Mouse (Mus musculus) kidney, postnatal 36 days (tissue): ENCODE results near the gene Inhbc.

Experiments
- DNase-seq, 2 experiments: peaks; one replicate each; pipeline ENCODE4 v3.0.0; 2021 to 2022; ENCODE audit warnings: mixed read lengths in 2 of 2

Inhbc gene

GRCm38 (mm10) chr10:127369834-127370820, at the start of gene Inhbc:
TSS of gene Inhbc (minus strand) at chr10:127370431.
- peak; percentile 35 for DNase-seq

- no peak for DNase-seq
Measured at GRCm38 (mm10) chr10:127414141-127414540, 43.9 kb upstream of the Inhbc start.

- DNase-seq, result no peak
Measured at GRCm38 (mm10) chr10:127413585-127413984, 43.4 kb upstream of the Inhbc start.

- peak; percentile 53 for DNase-seq
Measured at GRCm38 (mm10) chr10:127412776-127413175, 42.5 kb upstream of the Inhbc start.

GRCm38 (mm10) chr10:127412101-127412500, 41.9 kb upstream of the Inhbc start:
- no peak for DNase-seq

GRCm38 (mm10) chr10:127407391-127407790, 37.2 kb upstream of the Inhbc start:
- DNase-seq, result peak; percentile 21 to 26

GRCm38 (mm10) chr10:127404701-127405100, 34.5 kb upstream of the Inhbc start:
- DNase-seq, result no peak

- DNase-seq, result peak in 1 of 2 experiments; percentile 28
Measured at GRCm38 (mm10) chr10:127391774-127392173, 21.5 kb upstream of the Inhbc start.

GRCm38 (mm10) chr10:127381743-127382134, 11.5 kb upstream of the Inhbc start:
- no peak for DNase-seq

- peak; percentile 61 to 84 for DNase-seq
Measured at GRCm38 (mm10) chr10:127380767-127381742, 10.8 kb upstream of the Inhbc start.

- peak; percentile 94 to 95 for DNase-seq
Measured at GRCm38 (mm10) chr10:127380251-127380691, 10.0 kb upstream of the Inhbc start, which contains the start of gene R3hdm2. TSS of gene R3hdm2 (plus strand) at chr10:127380327.

- no peak for DNase-seq
Measured at GRCm38 (mm10) chr10:127379654-127380053, 9.4 kb upstream of the Inhbc start.

GRCm38 (mm10) chr10:127377700-127378099, 7.5 kb upstream of the Inhbc start:
- no peak for DNase-seq

- DNase-seq, result no peak
Measured at GRCm38 (mm10) chr10:127371023-127371422, 792 bp upstream of the Inhbc start.

- no peak for DNase-seq
Measured at GRCm38 (mm10) chr10:127368273-127368672, 2.0 kb downstream of the Inhbc start.

- DNase-seq, result no peak
Measured at GRCm38 (mm10) chr10:127367116-127367515, 3.1 kb downstream of the Inhbc start.

- no peak for DNase-seq
Measured at GRCm38 (mm10) chr10:127360714-127361113, 9.5 kb downstream of the Inhbc start.

GRCm38 (mm10) chr10:127355336-127355735, 14.9 kb downstream of the Inhbc start:
- DNase-seq, result no peak

- peak in 1 of 2 experiments; percentile 55 for DNase-seq
Measured at GRCm38 (mm10) chr10:127353909-127354895, 16.0 kb downstream of the Inhbc start, which contains the start of gene Inhbe. TSS of gene Inhbe (minus strand) at chr10:127354411.

- no peak for DNase-seq
Measured at GRCm38 (mm10) chr10:127352766-127353165, 17.5 kb downstream of the Inhbc start.

- DNase-seq, result peak; percentile 51 to 60
Measured at GRCm38 (mm10) chr10:127352187-127352586, 18.0 kb downstream of the Inhbc start.
